Mouse (Mus musculus) cortical plate, adult 2 months (tissue): ENCODE results near the gene P2rx4. TPM values are rescaled to one million over a fixed set of nuclear protein-coding genes. Genes with fewer than 3 reads are reported as not detected.
A peak's percentile ranks its signal among the peaks of the same experiment; 100 is the strongest.

Source experiments
- H3K27ac ChIP-seq: fragments of 200-500 bp; 2 replicates; pipeline ENCODE4 v1.5.1; 2012; ENCODE audit warnings: low read length, control low read depth, inconsistent platforms; ENCODE audit not compliant: insufficient read depth
- H3K4me1 ChIP-seq: fragments of 200-500 bp; 2 replicates; pipeline ENCODE4 v1.6.1; 2011; ENCODE audit warnings: low read length; ENCODE audit not compliant: control insufficient read depth, insufficient read depth
- H3K4me3 ChIP-seq: fragments of 200-500 bp; 2 replicates; pipeline ENCODE4 v1.5.1; 2011; ENCODE audit warnings: mild to moderate bottlenecking, low read length, control low read depth; ENCODE audit not compliant: insufficient read depth
- CTCF ChIP-seq: fragments of 200-500 bp; IDR thresholded peaks from 2 replicates; pipeline ENCODE4 v1.5.1; 2011; ENCODE audit warnings: mild to moderate bottlenecking, control low read depth, low read length; ENCODE audit not compliant: insufficient read depth; ENCODE audit errors: extremely low read depth
- POLR2A ChIP-seq: fragments of 200-500 bp; IDR thresholded peaks from 2 replicates; pipeline ENCODE4 v1.6.1; 2011; ENCODE audit warnings: mild to moderate bottlenecking, low read length, control low read depth; ENCODE audit not compliant: insufficient read depth; ENCODE audit errors: extremely low read depth
- polyA plus RNA-seq: library from polyadenylated mRNA; depleted of rRNA; stranded (reverse); fragments of >200 nt; gene quantifications from 2 replicates; pipeline ENCODE4 v1.2.3, GENCODE M21; 2012

P2rx4 gene
- polyA plus RNA-seq, 1 experiment: 24.7 TPM

GRCm38 (mm10) chr5:122687391-122687790, 20.0 kb upstream of the P2rx4 start:
- TF ChIP-seq CTCF (no peak), POLR2A (no peak)
- Histone ChIP-seq H3K4me1 (no peaks in the 10 kb centered on the region), H3K4me3 (no peak overlapping the region), H3K27ac (no peak overlapping the region)

- TF ChIP-seq CTCF: no peak
- TF ChIP-seq POLR2A: no peak
- no peak overlapping the region for H3K27ac ChIP-seq
- peaks cover 2% of the 10 kb centered on the region; the same call in 1 of the 2 replicates for H3K4me1 ChIP-seq
- no peak overlapping the region for H3K4me3 ChIP-seq
Observed at GRCm38 (mm10) chr5:122689153-122689552, 18.2 kb upstream of the P2rx4 start.

GRCm38 (mm10) chr5:122690486-122690885, 16.9 kb upstream of the P2rx4 start:
- Histone ChIP-seq H3K4me3 (no peak overlapping the region), H3K4me1 (peaks cover 2% of the 10 kb centered on the region; the same call in 1 of the 2 replicates), H3K27ac (no peak overlapping the region)
- TF ChIP-seq CTCF: no peak
- no peak for TF ChIP-seq POLR2A

GRCm38 (mm10) chr5:122693431-122694207, 13.7 kb upstream of the P2rx4 start:
- Histone ChIP-seq H3K4me1 (peaks cover 2% of the 10 kb centered on the region; the same call in 1 of the 2 replicates), H3K27ac (peak overlapping the region; percentile 2; the same call in 1 of the 2 replicates), H3K4me3 (no peak overlapping the region)
- no peak for TF ChIP-seq POLR2A
- TF ChIP-seq CTCF: no peak

GRCm38 (mm10) chr5:122695516-122695915, 11.8 kb upstream of the P2rx4 start:
- Histone ChIP-seq H3K4me1 (peaks cover 2% of the 10 kb centered on the region; the same call in 1 of the 2 replicates), H3K4me3 (no peak overlapping the region)

GRCm38 (mm10) chr5:122698041-122698700, 9.2 kb upstream of the P2rx4 start:
- no peak overlapping the region for H3K4me3 ChIP-seq
- H3K27ac ChIP-seq: no peak overlapping the region
- no peaks in the 10 kb centered on the region for H3K4me1 ChIP-seq
- no peak for TF ChIP-seq POLR2A

More at GRCm38 (mm10) chr5:122695516-122695915, 11.8 kb upstream of the P2rx4 start:
- TF ChIP-seq POLR2A (no peak), CTCF (no peak)
- no peak overlapping the region for H3K27ac ChIP-seq

GRCm38 (mm10) chr5:122698701-122699060, 8.7 kb upstream of the P2rx4 start:
- no peak for TF ChIP-seq POLR2A
- TF ChIP-seq CTCF: no peak
- Histone ChIP-seq H3K27ac (no peak overlapping the region), H3K4me1 (no peaks in the 10 kb centered on the region), H3K4me3 (no peak overlapping the region)

GRCm38 (mm10) chr5:122700109-122700836, 7.1 kb upstream of the P2rx4 start:
- Histone ChIP-seq H3K4me1 (no peaks in the 10 kb centered on the region), H3K4me3 (no peak overlapping the region), H3K27ac (no peak overlapping the region)
- TF ChIP-seq CTCF: no peak
- TF ChIP-seq POLR2A: no peak

GRCm38 (mm10) chr5:122700837-122701212, 6.5 kb upstream of the P2rx4 start:
- Histone ChIP-seq H3K4me1 (no peaks in the 10 kb centered on the region), H3K4me3 (no peak overlapping the region), H3K27ac (no peak overlapping the region)
- TF ChIP-seq POLR2A (no peak), CTCF (no peak)

GRCm38 (mm10) chr5:122702156-122702555, 5.2 kb upstream of the P2rx4 start:
- Histone ChIP-seq H3K4me1 (no peaks in the 10 kb centered on the region), H3K4me3 (no peak overlapping the region), H3K27ac (no peak overlapping the region)
- no peak for TF ChIP-seq POLR2A
- no peak for TF ChIP-seq CTCF
